Mouse (Mus musculus): Measurements from ENCODE around the gene Btnl1. TPM values are rescaled to one million over a fixed set of nuclear protein-coding genes. Genes with fewer than 3 reads are reported as not detected.

Gene Btnl1
- total and polyA plus RNA-seq, 3 experiments, result not detected

- peaks cover 0 to 17% of the 10 kb centered on the region in 2 experiments; a peak in 2 of 4 replicates for H3K4me1 ChIP-seq (ENCODE audit: control insufficient read depth in 1 of 2, insufficient read depth in 2 of 2)
- H3K9me3 ChIP-seq (replicated peaks; ENCODE audit: low read length), result peaks cover 3% of the 10 kb centered on the region
- in situ Hi-C loops (cut with MboI; ENCODE audit: low pct_ligation_motif_present, low pct_unique_long_range_greater_than_20kb, low sequenced_read_pairs), result no loop called here
- H3K4me2 ChIP-seq (ENCODE audit: insufficient read depth, low read depth, poor library complexity, severe bottlenecking), result peak within 1 kb of the TSS; percentile 40
- no peaks in the 10 kb centered on the region for H3K36me3 ChIP-seq (replicated peaks in 1 of 2; ENCODE audit: control insufficient read depth in 1 of 2, insufficient read depth in 1 of 2, low read length in 1 of 2)
- peak within 1 kb of the TSS; percentile 40 to 62 (median 62) for H3K4me3 ChIP-seq (replicated peaks in 1 of 3; ENCODE audit: low read depth in 2 of 3, low read length in 2 of 3, poor library complexity in 1 of 3)
- peak; percentile 97 for DNase-seq (ENCODE audit: extremely low read depth)
- no peaks in the 10 kb centered on the region for H3K27me3 ChIP-seq (replicated peaks)
- H3K79me2 ChIP-seq (replicated peaks; ENCODE audit: control insufficient read depth, extremely low read depth, insufficient read depth, poor library complexity, severe bottlenecking), result no peaks in the 10 kb centered on the region
- H3K27ac ChIP-seq (ENCODE audit: insufficient read depth, low read depth), result peak within 1 kb of the TSS; percentile 39; the same call in 1 of the 2 replicates
- peak within 1 kb of the TSS; percentile 75 for H3K9ac ChIP-seq (ENCODE audit: insufficient read depth, low read depth)
- dilution Hi-C loops (cut with MboI; ENCODE audit: extremely low pct_ligation_motif_present, extremely low pct_unique_long_range_greater_than_20kb, low sequenced_read_pairs), result no loop called here
- TF ChIP-seq MAFK (IDR thresholded peaks at IDR 0.05; ENCODE audit: insufficient replicate concordance, low read length) (no peak), NRF1 (IDR thresholded peaks at IDR 0.05; ENCODE audit: low read depth, low read length) (peak; percentile 51), E2F4 (IDR thresholded peaks at IDR 0.05; ENCODE audit: insufficient replicate concordance, low read depth, low read length) (no peak), CHD1 (IDR thresholded peaks at IDR 0.05; ENCODE audit: low read depth, low read length) (no peak), NELFE (IDR thresholded peaks at IDR 0.05; ENCODE audit: low read depth, low read length) (peak; percentile 68), SMC3 (IDR thresholded peaks at IDR 0.05; ENCODE audit: low read depth, low read length) (no peak), CHD2 (IDR thresholded peaks at IDR 0.05; ENCODE audit: low read length) (peak; percentile 98), JUND (conservative IDR thresholded peaks at IDR 0.05; ENCODE audit: low read depth, low read length) (no peak), MAZ (IDR thresholded peaks at IDR 0.05; ENCODE audit: low read depth, low read length) (peak; percentile 16; the same call in 1 of the 2 replicates), TBP (conservative IDR thresholded peaks at IDR 0.05; ENCODE audit: low read depth, low read length) (peak; percentile 78), BHLHE40 (IDR thresholded peaks at IDR 0.05; ENCODE audit: low read depth, low read length) (0 out of 2 replicates have a peak, but pooled peaks have one; percentile 9), POLR2A (IDR thresholded peaks at IDR 0.05; ENCODE audit: low read depth, low read length) (peak; percentile 80), TCF12 (IDR thresholded peaks at IDR 0.05; ENCODE audit: low read depth, low read length) (peak; percentile 61; the same call in 1 of the 2 replicates), ZMIZ1 (IDR thresholded peaks at IDR 0.05; ENCODE audit: low read depth, low read length) (0 out of 2 replicates have a peak, but pooled peaks have one; percentile 30), MYC (IDR thresholded peaks at IDR 0.05; ENCODE audit: low read depth, low read length) (peak; percentile 29; the same call in 1 of the 2 replicates)
Observed at GRCm38 (mm10) chr17:34398711-34399393, 21.9 kb downstream of the Btnl1 start, which contains the start of gene BC051142. Gene BC051142, plus strand, starts transcription at chr17:34398820.

DNA sequence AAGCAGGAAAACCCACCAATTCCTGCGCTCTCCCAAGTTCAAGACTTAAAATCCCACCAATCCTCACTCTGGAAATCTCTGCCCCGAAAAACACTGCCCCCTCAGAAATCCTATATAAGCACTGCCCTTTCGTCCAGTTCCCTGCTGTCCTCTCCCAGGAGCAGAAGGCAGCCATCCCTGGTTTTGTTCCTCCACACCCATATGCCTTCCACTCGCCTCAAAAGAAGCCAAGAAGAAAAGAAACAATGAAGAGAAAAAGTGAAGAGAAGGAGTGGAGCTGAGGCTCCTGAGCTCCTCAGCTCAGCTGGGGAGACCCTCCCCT lies 22.4 kb downstream of the Btnl1 start:
- Histone ChIP-seq H3K27ac (ENCODE audit: insufficient read depth, low read depth) (no peak overlapping the region), H3K27me3 (replicated peaks) (no peaks in the 10 kb centered on the region), H3K36me3 (replicated peaks in 1 of 2; ENCODE audit: control insufficient read depth in 1 of 2, insufficient read depth in 1 of 2, low read length in 1 of 2) (no peaks in the 10 kb centered on the region), H3K4me3 (replicated peaks in 1 of 3; ENCODE audit: low read depth in 2 of 3, low read length in 2 of 3, poor library complexity in 1 of 3) (peak overlapping the region in 1 of 3 experiments; percentile 62), H3K9me3 (replicated peaks; ENCODE audit: low read length) (peaks cover 3% of the 10 kb centered on the region), H3K9ac (ENCODE audit: insufficient read depth, low read depth) (no peak overlapping the region), H3K4me2 (ENCODE audit: insufficient read depth, low read depth, poor library complexity, severe bottlenecking) (peak overlapping the region; percentile 30; the same call in 1 of the 2 replicates), H3K4me1 (ENCODE audit: control insufficient read depth in 1 of 2, insufficient read depth in 2 of 2) (peaks cover 0 to 17% of the 10 kb centered on the region in 2 experiments; a peak in 2 of 4 replicates), H3K79me2 (replicated peaks; ENCODE audit: control insufficient read depth, extremely low read depth, insufficient read depth, poor library complexity, severe bottlenecking) (no peaks in the 10 kb centered on the region)
- no peak for DNase-seq (ENCODE audit: extremely low read depth)
- dilution Hi-C loops (cut with MboI; ENCODE audit: extremely low pct_ligation_motif_present, extremely low pct_unique_long_range_greater_than_20kb, low sequenced_read_pairs), result no loop called here
- TF ChIP-seq POLR2AphosphoS2 (IDR thresholded peaks at IDR 0.05; ENCODE audit: low read depth, low read length) (no peak), MAX (IDR thresholded peaks at IDR 0.05; ENCODE audit: low read length) (no peak), MEF2A (IDR thresholded peaks at IDR 0.05; ENCODE audit: borderline replicate concordance, low read depth, low read length) (no peak), KAT2A (IDR thresholded peaks at IDR 0.05; ENCODE audit: insufficient replicate concordance, low read length) (no peak), ZKSCAN1 (IDR thresholded peaks at IDR 0.05; ENCODE audit: borderline replicate concordance, low read depth, low read length) (no peak), CHD2 (IDR thresholded peaks at IDR 0.05; ENCODE audit: low read length) (no peak), MAFK (IDR thresholded peaks at IDR 0.05; ENCODE audit: insufficient replicate concordance, low read length) (no peak), ETS1 (conservative IDR thresholded peaks at IDR 0.05; ENCODE audit: low read depth, low read length) (no peak)
- in situ Hi-C loops (cut with MboI; ENCODE audit: low pct_ligation_motif_present, low pct_unique_long_range_greater_than_20kb, low sequenced_read_pairs), result no loop called here
